Mouse (Mus musculus) urinary bladder, postnatal 25 days (tissue): Measurements from ENCODE around the gene Ugt1a8.
"Not testable (repeated sequence)": the region's sequence is repeated elsewhere in the genome, so short reads cannot be mapped to it uniquely, and the experiment has no call there.

Source experiments
- DNase-seq: peaks from one replicate; pipeline ENCODE4 v3.0.0; 2022; ENCODE audit warnings: low spot score

Ugt1a8 gene

GRCm38 (mm10) chr1:88109027-88109557, 21.5 kb downstream of the Ugt1a8 start:
- DNase-seq = not testable (repeated sequence)

- not testable (repeated sequence) for DNase-seq
Measured at GRCm38 (mm10) chr1:88109604-88110003, 22.0 kb downstream of the Ugt1a8 start.

- DNase-seq = not testable (repeated sequence)
Measured at GRCm38 (mm10) chr1:88112769-88113168, 25.2 kb downstream of the Ugt1a8 start.

- DNase-seq = not testable (repeated sequence)
Measured at GRCm38 (mm10) chr1:88120550-88120949, 32.9 kb downstream of the Ugt1a8 start.

- DNase-seq = not testable (repeated sequence)
Measured at GRCm38 (mm10) chr1:88121521-88121920, 33.9 kb downstream of the Ugt1a8 start.

GRCm38 (mm10) chr1:88125827-88126360, 38.3 kb downstream of the Ugt1a8 start:
- not testable (repeated sequence) for DNase-seq

GRCm38 (mm10) chr1:88129091-88129490, 41.5 kb downstream of the Ugt1a8 start:
- DNase-seq = not testable (repeated sequence)

GRCm38 (mm10) chr1:88130223-88130622, 42.6 kb downstream of the Ugt1a8 start:
- DNase-seq = not testable (repeated sequence)

GRCm38 (mm10) chr1:88133908-88134456, 46.4 kb downstream of the Ugt1a8 start:
- DNase-seq = no peak

GRCm38 (mm10) chr1:88134457-88135011, 46.9 kb downstream of the Ugt1a8 start, which contains the start of gene Ugt1a6a:
Ugt1a6a (plus strand) TSS chr1:88134809.
- DNase-seq = peak; percentile 47

GRCm38 (mm10) chr1:88135229-88135904, 47.8 kb downstream of the Ugt1a8 start:
- not testable (repeated sequence) for DNase-seq

- no peak for DNase-seq
Measured at GRCm38 (mm10) chr1:88136646-88137045, 49.0 kb downstream of the Ugt1a8 start.

GRCm38 (mm10) chr1:88137264-88137663, 49.7 kb downstream of the Ugt1a8 start:
- DNase-seq = no peak

GRCm38 (mm10) chr1:88138145-88138544, 50.5 kb downstream of the Ugt1a8 start:
- no peak for DNase-seq

GRCm38 (mm10) chr1:88140492-88140891, 52.9 kb downstream of the Ugt1a8 start:
- not testable (repeated sequence) for DNase-seq

- peak; percentile 54 for DNase-seq
Measured at GRCm38 (mm10) chr1:88143966-88144675, 56.5 kb downstream of the Ugt1a8 start.

- DNase-seq = not testable (repeated sequence)
Measured at GRCm38 (mm10) chr1:88145278-88145677, 57.7 kb downstream of the Ugt1a8 start.

- DNase-seq = not testable (repeated sequence)
Measured at GRCm38 (mm10) chr1:88150133-88150532, 62.5 kb downstream of the Ugt1a8 start.

GRCm38 (mm10) chr1:88158430-88158829, 70.8 kb downstream of the Ugt1a8 start:
- DNase-seq = no peak

- DNase-seq = no peak
Measured at GRCm38 (mm10) chr1:88165711-88166110, 78.1 kb downstream of the Ugt1a8 start, which contains the start of gene Ugt1a5. Ugt1a5 (plus strand) TSS chr1:88166012.

GRCm38 (mm10) chr1:88172190-88172589, 84.6 kb downstream of the Ugt1a8 start:
- DNase-seq = not testable (repeated sequence)

GRCm38 (mm10) chr1:88179657-88180056, 92.0 kb downstream of the Ugt1a8 start:
- no peak for DNase-seq
